Mouse (Mus musculus) left cerebral cortex, adult 8-10 months (tissue): ENCODE measurements at regions not wholly inside any gene's neighbourhood (a gene's known extent, or its start where the extent isn't known, plus 50 kb on each side); places are given as distances from the start of the nearest gene placed in this dataset.
"Not testable (repeated sequence)": the region's sequence is repeated elsewhere in the genome, so short reads cannot be mapped to it uniquely, and the experiment has no call there.

Experiments used
- DNase-seq, 2 experiments: peaks; one replicate each; pipeline ENCODE4 v3.0.0; 2022; ENCODE audit warnings: low spot score in 2 of 2

DNA sequence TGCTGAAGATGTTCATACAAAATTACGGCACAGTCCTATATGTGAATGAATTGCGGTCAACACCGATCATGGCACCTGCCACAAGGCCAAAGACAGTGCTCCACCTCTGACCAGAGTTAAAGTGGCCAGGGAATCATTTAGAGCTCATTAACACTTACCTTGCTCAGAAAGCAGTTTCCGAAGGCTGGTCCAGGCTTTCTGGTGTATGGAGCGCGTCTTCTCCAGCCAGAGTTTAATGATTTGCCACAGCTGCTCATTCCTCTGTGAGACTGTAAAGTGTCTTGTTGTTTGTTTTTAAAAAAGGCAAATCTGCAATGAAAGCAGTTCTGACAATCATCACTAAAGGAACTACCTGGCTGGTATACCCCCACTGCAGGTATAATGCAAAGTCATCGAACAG lies 256.7 kb downstream of the Nfkbiz start:
- no peak for DNase-seq

DNA sequence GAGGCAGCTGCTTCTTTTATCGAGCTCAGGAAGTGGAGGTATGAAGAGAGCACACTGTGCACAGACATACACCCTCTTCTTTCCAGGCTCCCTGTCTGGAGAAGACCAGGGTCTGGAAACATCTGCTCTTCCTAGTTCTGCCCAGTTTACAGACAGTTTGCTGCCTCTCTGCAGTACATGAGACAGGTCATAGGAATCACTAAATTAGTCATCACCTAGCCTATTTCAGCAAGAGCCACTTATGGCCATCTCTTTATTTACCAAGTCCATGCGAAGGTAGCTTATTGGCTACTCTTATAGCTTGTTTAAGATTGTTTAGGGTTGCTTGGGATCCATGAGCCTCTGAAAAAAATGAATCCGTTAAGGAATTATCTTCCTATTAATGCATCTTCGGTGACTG lies 257.9 kb downstream of the Nfkbiz start:
- no peak for DNase-seq

DNA sequence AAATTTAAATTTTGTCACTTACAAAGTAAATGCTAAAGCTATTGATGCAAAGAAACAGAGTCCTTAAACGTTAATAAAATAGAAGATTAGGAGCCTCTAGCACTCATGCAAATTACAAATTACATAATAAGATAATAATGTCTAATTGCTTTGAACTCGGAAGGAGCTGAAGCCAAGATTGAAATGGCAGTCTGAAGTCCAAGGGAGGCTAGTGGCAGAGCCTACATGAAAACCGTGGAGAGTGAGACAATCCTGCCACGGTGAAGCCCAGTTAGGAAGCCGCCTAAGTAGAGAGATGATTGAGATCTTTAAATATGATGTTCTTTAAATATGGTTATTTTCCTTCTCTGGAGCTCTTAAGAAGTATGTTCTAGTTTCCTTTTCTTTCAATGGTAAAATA lies 260.0 kb downstream of the Nfkbiz start:
- DNase-seq, result no peak

DNA sequence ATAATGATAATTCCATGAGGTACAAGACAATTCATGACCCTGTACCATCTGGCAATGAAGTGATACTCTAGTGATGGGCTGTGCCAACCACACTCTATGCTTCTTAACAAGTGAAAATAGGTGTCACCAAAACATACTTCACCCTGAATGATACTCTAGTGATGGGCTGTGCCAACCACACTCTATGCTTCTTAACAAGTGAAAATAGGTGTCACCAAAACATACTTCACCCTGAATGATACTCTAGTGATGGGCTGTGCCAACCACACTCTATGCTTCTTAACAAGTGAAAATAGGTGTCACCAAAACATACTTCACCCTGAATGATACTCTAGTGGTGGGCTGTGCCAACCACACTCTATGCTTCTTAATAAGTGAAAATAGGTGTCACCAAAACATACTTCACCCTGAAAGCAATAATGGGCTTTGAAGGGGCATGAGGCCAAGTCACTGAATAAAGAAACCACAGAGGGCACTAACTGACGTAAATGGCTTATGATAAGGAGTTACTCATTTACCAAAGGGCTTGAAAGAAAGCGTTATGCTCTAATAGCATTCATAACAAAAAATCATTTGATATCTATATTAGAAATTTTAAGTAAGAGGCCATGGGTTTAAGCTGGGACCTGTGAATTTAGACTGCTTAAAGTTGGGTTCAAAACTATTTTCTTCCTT lies 263.0 kb downstream of the Nfkbiz start:
- not testable (repeated sequence) for DNase-seq

DNA sequence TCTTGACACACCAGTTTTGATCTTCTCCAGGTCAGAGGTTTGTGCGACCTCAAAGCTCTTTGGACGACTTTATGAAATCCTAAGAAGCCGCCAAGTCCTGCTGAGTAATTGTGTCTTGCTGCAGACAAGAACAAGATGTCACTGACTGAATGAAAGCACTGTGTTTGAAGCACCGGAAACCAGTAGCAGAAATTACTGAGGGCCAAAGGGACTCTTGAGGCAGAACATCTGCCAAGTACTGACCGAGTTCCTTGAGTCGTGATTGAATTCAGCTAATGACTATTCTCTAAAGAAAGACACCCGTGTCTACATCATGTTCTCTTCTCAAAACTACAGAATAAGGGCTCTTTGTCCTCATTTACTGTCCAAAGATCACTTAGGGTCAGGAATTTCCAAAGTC lies 267.6 kb downstream of the Nfkbiz start:
- no peak for DNase-seq

DNA sequence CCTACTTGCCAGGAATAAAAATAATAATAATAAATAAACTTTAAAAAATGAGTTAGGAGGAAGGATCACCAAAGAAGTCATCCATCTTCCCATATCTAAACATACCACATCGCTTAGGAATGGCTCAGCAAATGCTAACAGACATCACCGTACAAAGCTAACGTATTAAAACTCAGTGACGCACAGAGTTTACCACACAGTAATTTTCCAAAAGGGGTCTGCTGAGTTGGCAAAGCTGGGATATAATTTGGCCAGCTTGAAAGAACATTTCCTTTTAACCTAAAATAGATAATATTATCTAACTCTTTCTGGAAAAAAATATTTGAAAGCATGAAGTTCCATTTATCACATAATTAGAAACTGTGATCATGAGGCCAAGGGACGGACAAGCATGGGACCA lies 268.6 kb downstream of the Nfkbiz start:
- DNase-seq, result no peak

DNA sequence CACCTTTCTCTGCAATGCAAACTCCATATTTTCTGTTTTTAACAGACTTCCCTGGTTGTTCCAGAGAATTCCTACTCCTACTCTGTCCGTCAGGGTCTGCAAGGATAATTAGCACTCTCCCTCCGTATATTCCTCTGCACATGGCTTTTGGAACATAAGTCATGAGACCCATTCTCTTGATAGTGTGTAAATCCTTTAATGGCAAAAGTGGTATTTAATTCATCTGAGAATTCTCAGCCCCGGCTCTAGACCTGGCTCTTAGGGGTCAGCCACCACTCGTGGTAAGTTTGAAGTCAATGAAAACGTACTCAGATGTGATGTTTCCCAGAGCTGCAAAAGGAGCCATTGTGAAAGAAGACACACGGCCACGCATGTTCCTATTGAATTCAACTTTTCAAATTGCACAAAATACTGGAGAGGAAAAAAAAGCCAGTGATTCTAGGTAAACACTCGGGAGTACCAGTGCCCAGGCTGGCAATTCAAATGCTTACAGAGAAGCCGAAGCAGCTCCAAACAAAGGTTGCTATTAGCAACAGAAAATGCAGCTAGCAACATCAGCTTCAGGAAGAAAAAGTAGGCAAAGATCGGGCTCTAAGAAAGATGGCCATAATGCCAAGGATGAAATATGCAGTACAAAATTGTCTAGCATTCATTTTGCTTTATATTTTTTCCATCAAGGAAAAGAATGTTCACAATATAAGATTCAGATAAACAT lies 258.2 kb upstream of the Zpld1 start:
- DNase-seq, result no peak

DNA sequence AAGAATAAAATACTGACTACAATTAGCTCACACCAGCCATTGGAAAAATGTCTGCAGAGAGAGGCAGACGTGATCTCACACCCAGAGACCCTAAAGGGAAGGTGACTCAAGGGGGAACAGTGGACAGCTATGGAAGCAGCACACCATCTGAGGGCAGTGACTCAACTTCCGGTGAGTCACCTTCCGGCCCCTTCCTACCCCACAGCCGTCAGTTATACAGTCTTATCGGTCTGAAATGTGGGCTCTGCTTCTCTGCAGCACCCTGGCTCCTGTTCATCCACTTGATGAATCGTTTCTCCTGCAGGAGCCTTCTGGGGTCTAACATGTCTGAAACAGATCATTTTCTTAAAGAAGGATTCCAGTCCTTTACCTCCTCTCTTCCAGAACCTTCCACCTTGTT lies 257.4 kb upstream of the Zpld1 start:
- no peak for DNase-seq

DNA sequence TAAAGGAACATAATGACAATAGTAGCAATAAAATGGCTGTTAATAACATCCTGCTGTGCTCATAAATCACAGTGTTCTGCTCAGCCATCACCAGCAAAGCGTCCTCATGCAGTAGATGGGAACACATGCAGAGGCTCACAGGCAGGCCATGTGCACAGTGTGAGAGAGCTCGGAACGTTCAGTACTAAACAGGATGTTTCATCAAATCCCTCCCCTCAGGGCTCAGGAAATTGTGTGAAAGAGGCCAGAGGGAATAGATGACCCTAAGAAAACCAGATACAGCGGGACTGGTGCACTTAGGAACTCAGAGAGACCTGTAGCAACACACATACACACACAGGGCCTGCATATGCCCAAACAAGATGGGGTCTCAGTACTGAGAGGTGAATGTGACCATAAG lies 256.1 kb upstream of the Zpld1 start:
- DNase-seq, result no peak

DNA sequence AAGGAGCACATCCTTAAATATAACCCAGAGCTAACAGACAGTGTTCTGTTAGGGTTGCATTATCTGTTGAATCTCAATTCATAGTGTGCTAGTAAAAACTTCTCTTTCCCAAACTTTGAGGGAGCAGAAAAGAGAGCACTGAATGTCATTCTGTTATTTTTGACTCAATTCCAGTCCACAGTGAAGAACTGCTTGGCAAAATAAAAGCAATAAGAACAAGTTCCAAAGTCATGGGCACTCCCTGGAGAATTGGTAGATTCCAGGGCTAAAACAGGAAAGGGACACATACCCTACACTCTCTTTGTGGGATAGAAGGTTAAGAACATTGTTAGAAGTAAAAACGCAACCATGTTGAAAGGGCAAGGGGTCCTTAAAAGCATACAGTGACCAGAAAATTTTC lies 253.6 kb upstream of the Zpld1 start:
- no peak for DNase-seq

DNA sequence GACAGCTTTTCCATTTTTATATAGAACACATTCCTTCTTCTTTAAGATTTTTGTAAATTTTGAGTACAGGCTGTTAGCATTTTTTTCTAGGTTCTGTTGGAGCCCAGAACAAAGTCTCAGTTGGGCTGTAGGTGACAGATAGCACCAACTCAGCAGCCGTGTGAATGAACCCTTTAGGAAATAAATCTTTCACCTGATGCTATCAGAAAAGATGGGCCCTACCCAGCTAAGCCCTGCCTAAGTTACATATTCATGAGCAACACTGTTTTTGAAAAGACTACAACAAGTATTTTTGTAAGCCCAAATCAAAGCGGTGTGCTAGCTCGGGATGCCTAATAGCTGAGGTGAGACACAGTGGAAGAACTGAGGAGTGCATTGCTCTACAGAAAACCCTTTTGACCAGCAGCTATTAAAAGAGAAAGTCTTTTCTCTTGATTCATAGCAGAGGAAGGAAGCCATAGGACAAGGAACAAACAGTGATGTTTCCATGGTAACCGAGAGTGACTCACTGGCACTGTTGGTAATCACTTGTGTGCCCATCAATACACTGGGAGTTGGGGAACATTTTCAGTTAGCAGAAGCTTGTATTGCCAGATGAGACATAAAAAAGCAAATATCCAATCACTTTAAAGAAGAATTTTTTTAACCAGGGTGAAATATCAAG lies 253.0 kb upstream of the Zpld1 start:
- DNase-seq, result peak in 1 of 2 experiments; percentile 28

DNA sequence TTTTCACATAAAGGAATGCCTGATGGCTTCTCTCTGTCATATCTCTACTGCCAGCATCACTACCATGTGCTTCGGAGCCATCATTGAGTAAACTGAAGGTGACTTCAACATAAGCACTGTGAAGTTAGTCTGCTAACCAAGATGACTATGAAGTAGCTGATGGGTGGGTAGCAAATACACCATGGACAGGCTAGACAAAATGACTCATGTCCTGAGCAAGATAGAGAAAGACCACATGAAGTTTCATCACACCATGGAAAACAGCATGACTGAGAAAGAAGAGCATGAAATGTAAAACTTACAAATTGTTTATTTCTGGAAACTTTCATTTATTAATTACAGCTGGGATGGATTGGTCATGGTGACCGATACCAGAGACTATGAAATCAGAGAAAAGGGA lies 249.3 kb upstream of the Zpld1 start:
- DNase-seq, result no peak

DNA sequence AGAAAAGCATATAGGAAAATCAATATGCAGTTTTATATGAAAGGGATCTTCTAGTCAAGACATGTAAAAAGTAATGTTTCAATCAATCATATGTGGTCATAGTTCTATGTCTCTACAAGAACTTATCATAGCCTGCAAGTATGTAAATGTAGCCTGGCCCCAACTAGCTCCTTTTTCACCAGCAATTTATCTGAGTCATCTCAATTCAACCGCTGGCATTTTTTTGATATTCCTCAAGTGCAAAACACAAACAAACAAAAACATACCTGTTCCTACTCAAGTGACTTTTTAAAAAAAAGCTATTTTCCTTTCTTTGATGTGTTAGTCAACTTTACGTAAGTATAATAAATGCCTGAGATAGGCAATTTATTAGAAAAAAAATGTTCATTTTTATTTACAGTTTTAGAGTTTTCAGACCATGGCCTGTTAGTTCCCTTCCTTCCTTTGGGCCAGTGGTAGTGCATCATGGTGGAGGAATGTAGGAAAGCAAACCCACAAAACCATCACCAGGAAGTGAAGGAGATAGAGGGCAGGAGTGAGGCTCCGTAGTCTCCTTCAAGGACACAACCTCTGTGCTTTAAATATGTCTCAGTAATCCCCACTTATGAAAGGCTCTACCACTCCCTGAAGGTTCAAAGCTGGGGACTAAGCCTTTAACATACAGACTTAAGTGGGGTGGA lies 242.7 kb upstream of the Zpld1 start:
- DNase-seq, result no peak

DNA sequence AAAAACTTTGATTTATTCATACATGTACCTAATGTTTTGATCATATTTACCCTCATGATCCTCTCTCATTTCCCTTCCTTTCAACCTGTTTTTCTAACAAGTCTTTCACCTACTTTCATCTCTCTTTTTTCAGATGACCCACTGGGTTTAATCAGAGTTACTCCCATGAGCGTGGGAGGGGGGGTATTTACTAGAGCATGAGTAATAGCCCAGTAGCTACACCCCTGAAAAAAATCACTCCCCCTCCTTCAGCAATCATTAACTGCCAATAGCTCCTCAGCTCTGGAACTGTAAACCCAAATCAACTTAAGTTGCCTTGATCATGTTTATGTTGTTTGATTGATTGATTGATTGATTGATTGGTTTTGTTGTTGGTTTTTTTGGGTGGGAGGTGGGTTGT lies 241.4 kb upstream of the Zpld1 start:
- DNase-seq, result no peak

DNA sequence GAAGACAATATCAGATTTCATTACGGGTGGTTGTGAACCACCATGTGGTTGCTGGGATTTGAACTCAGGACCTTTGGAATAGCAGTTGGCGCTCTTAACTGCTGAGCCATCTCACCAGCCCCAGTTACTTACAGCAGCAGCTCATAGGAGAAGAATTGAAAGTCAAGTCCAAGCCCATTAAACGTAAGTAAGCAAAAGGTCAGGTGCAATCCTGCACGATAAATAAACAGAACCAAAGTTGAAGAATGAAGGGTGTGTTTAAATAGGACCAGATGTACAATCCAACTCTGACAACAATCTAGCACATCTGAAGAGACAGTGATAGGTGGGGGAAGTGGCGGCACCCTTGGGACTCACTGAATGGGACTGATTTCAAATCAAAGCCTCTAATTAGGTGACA lies 239.8 kb upstream of the Zpld1 start:
- DNase-seq, result no peak

DNA sequence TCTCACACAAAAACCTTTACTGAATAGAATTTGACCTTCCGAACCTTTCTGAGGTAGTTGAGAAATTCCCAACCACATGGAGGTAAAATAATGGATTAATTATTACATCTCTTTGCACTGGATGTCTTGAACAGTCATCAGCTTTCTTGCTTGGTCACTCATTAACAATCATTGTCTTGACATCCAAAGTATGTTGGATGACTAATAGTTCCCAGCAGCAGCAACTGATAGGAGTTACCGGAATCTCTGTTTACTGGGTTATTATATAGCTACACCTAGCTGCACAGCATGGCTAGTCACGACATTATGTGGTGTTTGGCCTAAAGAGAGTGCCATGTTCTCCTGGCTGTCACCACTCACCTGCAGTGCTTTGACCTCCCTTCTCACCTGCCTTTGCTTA lies 234.9 kb upstream of the Zpld1 start:
- no peak for DNase-seq

DNA sequence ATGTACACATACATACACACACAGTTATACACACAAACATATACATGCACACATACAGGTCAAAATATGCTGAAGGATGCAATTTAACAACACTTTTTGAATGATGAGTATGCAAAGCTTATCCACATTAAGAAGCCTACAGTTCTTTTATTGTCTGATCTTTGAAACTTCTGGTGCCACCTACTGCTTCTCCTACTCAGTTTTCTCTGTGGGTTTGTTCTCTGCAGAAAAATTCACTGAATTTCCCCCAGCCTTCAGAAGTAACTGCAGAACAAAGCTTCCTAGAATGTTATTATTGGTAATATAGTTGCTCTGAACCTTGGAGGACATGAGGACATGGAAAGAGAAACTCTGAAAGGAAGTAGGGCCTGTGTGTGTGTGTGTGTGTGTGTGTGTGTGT lies 233.1 kb upstream of the Zpld1 start:
- DNase-seq, result no peak

DNA sequence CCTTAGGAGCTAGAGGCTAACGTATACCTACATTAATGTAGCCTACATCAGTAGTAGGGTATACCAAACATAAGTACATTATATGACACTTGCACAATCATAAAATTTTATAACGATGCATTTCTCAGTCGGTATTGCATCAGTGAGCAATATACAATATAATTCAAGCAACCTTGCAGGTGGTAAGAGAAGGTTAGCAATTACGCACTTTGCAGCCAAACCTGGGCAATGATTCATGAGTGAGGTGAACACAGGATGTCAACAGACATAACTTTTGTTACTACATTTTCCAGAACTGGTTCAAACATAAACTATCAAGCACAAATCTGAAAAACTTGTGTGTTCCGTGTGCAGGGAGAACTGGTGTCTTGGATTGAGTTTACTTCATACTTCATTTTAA lies 229.9 kb upstream of the Zpld1 start:
- DNase-seq, result no peak

DNA sequence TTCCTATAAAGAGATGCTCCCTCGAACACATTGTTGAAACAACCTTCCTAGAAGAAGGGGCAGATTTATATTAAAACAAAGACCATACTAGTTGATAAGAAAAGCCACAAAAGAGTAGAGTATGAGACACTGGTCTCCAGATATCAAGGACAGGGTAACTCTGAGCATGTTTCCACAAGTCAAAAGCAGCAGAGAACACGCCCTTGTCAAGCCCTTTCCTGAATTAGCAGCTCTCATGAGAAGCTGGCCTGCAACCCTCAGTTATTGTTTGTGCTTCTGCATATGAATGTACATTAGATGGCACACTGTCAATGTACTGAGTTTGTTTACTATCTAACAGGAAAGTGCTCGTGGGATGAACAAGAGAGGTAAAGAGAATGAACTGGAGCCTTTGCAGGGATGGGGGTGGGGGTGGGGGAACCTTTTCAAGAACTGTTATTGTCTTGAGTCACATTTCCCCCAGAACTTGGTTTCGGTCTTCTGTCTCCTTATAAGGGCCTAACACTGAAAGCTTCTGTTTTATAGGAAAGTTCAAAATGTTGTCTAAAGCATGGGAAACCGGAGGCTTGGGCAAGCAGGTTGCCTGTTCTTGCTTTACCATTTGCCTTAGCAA lies 228.6 kb upstream of the Zpld1 start:
- no peak for DNase-seq

DNA sequence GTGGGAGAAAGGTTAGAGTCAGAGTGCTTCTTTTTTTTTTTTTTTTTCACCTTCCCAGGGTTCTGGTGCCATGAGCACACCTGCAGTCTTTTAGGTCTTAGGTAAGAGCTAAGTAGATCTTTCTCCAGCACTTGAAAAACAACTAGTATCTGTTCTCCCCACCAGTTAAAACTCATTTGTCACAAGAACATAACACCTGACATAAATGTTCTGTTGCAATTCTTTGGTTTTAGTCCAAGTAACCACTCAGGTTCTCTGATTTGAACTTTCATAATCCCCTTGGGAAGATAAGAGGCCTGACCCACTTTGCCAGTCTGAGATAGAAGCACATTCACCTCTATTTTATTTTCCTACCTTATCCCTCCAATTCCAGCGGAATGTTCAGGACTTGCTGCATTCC lies 225.5 kb upstream of the Zpld1 start:
- DNase-seq, result no peak

DNA sequence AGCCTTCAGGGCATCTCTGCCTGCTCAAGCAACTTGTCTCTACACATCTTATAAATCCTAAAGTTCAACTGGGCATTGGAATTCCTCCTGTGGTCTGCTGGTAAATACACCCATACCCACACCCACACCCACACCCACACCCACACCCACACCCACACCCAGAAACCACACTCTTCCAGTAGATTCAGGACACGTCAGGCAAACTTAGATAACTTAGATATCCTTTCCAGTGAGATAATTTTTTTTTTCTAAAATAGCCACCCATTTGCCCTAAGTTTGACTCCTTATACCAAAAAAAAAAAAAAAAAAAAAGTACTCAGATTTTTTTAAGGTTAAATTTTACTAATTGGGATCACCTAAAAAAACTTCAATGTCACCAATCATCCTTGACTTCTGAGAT lies 224.5 kb upstream of the Zpld1 start:
- no peak for DNase-seq

DNA sequence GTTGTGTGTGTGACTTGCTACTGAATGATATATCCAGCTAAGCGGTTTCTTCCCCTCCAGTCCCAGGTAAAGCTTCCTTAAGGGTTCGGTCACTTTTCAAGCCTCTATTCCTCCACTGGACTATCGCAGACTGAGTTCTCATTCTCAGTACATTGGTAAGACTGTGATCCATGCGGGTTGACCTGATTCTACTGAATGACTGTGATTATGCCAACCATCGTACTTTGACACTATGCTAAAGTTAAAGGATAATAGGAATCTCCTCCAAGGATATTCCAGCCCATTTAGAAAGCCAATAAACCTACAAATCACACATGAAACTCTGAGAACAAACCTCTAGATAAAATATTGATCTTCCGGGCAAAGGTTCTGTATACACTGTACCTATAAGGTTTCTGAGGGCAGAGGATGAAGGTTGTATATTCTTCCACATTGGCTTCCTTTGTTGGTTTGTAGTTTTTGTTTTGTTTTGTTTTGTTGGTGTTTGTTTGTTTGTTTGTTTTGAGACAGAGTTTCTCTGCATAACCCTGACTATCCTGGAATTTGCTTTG lies 223.7 kb upstream of the Zpld1 start:
- DNase-seq, result no peak
